Mouse (Mus musculus) lung, postnatal 25 days (tissue): ENCODE data around the gene 1700007K13Rik.

ENCODE experiments used
- DNase-seq: peaks from one replicate; pipeline ENCODE4 v3.0.0; 2022; ENCODE audit warnings: low spot score

Gene 1700007K13Rik

DNA sequence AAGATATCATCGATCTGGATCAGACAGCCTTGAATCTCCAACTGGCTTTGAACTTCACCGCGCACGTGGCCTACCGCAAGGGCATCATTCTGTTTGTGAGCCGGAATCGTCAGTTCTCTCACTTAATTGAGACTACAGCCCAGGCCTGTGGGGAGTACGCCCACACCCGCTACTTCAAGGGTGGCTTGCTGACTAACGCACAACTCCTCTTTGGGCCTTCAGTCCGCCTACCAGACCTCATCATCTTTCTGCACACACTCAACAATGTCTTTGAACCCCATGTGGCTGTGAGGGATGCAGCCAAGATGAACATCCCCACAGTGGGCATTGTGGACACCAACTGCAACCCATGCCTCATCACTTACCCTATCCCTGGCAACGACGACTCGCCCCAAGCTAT, 3.3 kb upstream of the 1700007K13Rik start:
- DNase-seq: no peak

DNA sequence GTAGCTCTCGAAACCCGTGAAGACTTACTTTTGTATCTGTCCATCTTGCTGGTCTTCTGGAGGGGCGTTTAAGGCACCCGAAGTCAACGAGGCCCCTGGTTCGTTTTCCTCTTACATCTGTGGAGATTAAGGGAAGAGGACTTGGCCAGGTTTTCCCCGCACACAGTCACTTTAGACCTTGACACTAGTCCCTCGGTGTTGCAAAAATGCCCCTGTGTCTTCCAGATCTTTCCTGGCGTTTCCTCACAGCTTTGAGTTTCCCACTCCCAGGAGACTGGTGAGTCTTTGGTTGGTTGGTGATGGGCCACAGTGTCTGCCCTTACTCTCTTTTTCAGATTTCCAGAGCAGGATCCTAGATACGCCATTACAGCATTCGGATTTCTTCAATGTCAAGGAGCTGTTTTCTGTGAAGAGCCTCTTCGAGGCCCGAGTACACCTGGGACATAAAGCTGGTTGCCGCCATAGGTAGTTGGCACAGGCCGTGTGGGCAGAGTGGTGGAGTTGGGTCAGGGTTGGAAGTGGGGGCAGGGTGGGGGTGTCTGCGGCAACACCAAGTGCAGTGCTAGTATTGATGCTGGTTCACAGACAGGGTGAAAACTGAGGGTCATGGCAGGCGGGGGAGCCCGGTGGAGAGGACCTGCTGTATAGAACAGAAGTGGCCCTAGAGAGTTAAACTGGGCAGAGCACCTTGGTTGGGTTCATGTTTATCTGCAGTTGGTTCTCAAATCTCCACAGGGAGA, 2.5 kb upstream of the 1700007K13Rik start:
- no peak for DNase-seq

DNA sequence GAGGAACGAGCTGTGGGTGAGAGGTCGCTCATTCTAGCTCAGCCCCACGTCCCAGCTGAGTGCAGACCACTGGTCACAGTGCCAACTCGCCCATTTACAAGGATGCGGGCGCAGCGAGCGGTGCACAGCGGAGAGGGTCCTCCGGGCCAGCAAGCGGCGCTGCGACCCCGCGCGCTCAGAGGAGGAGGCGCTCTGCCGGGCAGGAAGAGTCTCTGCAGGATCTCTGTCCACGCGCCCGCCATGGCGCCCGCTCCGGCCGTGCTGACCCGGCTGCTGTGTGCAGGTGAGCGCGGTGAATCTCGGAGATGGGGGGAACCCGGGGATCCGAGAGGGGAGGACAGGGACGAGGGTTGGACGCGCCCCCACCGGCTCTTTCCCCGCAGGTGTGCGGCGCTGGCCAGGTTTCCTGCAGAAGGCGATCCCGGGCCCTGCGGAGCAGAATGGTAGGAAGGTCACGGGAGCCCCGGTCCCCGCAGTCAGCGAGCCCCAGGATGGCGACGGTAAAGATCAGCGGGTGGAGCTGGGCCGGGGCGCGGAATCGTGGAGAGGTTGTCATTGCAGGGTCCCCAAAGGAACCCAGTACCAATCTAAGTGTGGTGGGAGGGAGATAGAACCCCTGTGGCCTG, 1.8 kb upstream of the 1700007K13Rik start, which contains the start of gene Mrps2:
Gene Mrps2, plus strand, starts transcription at position 207 of the 626 bp plus-strand sequence.
- peak; percentile 84 for DNase-seq

DNA sequence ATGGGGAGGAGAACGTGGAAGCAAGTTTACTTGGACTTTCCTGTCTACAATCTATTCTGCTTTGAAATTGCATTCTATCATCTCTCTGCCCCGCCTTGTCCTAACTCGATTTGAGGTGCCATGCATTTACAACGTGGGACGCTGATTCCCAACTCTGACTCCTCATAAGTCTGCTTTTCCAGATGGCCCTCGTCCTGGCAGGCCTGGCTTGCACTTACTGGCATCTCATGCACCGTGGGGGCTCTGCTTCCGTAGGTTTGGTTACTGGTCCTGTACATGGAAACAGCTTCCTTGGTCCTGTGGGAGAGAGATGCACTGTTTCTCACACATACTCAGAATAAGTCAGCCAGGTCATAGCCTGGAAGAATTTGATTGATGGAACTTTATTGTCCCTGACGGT, 1.2 kb downstream of the 1700007K13Rik start:
- DNase-seq: no peak

DNA sequence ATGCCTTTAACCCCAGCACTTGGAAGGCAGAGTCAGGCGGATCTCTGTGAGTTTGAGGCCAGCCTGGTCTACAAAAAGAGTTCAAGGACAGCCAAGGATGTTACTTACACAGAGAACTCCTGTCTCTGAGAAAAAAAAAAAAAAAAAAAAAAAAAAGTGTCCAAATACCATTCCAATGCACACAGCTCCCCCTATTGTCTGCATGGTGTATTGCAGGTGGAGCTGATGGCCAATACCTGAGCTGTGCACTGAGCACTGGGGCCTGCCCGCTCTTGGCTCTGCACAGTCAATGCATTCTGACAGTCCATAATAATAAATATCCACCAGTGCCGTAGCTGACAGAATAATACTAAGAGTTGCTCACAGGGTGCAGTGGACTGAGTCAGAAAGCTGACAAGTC, 2.2 kb downstream of the 1700007K13Rik start:
- peak; percentile 70 for DNase-seq

DNA sequence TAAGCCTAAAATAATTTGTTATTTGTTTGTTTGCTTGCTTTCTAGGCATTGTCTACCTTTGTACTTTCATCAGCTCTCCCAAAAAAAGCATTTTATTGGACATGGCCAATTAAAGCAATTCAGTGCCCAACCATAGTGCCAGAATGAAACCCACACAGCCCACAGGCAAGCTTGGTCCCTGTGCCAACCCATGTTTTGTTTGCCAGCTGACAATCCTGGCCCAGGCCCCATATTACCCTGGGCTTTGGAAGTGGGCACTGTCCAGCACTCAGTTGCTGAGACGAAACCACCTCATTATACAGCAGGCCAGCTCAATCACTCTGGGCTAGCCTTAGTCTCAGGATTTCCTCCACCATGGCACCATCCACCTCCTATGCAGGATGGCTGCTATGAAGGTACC, 9.5 kb downstream of the 1700007K13Rik start:
- DNase-seq: no peak

DNA sequence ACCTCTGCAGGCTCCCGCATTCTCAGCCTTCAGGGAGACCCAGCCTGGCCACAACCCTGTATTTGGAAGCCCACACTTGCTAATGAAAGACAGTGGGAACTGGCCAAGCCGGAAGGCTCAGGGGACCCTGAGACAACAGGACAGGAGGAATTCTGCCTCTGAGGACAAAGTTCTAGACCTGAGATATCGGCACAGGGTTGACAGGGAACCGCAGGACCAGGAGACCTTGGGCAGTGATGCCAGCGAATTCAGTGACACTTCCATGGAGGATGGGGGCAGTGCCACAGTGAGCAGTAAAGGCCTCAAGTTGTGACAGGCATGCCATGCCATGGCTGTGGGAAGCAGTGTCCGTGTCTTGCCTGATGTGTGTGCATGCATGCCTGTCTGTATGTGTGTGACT, 12.6 kb downstream of the 1700007K13Rik start:
- no peak for DNase-seq

DNA sequence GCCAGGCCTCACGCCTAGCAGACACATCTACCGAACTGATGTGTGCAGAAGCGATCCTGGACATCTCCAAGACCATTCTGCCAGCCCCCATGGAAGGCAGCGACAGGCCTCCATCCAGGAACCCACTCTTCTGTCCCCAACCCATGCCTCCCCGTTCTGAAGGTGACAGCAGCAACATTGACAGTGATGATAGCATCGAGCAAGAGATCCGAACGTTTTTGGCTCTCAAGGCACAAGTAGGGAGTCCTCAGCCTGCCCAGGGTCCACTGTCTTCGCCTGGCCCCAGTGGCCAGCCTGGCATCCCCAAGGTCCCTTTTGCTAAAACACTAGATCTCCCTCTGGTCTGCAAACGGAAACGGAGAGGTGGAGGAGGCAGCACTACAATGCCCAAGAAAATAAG, 14.5 kb downstream of the 1700007K13Rik start:
- DNase-seq: no peak

DNA sequence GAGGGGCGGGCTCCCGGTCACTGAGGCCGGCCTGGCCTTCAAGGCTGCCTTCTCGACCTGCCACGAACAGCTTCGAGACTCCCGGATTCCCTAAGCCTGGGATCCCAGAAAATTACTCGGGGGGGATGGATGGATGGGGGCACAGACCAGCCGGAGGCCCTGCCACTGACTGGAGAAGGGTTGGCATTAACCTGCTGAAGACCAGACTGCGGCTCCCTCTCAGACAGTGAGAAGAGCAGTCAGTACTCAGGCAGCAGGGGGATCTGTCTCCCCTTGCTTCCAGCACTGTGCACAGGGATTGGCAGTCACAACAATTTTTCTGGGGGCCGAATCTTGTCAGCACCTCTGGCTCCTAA, 18.8 kb downstream of the 1700007K13Rik start:
- DNase-seq: no peak

DNA sequence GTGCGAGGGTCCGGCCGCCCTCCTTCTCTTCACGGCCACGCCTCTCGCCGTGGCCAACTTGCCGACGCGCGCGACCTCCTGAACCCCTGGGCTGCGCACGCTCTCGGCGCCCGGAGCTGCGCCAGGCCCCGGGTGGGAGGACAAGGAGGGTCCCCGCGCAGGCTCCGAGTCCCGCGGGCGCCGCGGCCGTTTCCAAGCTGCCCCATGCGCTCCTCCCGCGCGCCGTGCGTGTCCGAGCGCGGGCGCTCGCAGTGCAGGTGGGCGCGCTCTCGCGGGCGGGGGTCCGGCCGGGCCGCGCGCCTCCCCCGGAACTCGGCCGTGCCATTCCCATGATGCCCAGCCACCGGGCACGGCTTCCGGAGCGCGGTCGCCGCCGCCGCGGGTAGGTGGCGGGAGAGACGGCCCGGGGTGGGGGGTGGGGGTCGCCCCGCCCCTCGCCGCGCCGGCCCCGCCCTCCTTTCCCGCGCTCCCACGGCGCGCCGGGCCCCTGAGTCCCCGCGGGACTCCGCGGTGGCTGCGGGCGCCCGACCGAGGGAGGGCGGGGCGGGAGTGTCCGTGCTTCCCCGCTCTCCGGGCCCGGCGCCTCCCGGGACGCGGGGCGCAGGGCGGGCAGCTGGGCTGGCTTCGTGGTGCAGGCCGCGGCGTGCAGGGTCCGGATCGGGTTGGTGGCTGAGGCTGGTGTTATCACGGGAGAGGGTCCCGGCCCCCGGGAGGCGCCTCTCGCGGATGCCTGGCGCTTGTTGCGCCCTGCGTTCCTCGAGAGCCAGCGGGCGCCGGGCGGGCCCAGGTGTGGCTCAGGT, 19.4 kb downstream of the 1700007K13Rik start, which contains the start of gene Ppp1r26:
Gene Ppp1r26, plus strand, starts transcription at position 286 of the 800 bp plus-strand sequence.
- no peak for DNase-seq

DNA sequence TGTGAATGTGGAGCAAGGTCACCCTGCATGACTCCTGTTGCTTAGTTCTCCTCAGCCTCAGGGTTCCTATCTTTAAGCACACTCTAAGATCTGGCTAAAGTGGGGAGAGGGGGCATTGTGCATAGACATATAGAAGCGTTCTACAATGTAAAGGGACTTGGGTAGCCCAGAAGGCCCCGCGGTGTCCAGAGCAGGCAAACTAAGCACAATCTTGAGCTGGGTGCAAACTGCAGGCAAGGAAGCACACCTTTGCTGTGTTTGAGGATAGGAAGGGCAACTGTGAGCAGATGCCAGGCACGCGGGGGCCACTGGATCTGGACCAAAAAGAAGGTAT, 20.0 kb downstream of the 1700007K13Rik start:
- DNase-seq: no peak

DNA sequence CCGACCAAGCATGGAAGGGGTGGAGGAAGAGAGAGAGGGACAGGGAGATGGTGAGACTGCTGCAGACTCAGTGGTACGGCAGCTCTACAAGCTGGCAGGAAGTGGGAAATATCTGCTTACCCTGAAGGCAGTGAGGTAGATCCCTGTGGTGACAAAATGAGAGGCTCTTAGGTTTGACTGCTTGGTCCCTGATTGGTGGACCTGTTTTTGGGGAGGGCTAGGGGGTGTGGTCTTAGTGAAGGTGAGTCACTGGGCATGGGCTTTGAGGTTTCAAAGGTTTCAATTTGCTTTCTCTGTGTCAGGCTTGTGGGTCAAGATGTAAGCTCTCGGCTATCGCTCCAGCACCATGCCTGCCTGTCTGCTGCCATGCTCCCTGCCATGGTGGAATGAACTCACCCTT, 21.1 kb downstream of the 1700007K13Rik start:
- no peak for DNase-seq

DNA sequence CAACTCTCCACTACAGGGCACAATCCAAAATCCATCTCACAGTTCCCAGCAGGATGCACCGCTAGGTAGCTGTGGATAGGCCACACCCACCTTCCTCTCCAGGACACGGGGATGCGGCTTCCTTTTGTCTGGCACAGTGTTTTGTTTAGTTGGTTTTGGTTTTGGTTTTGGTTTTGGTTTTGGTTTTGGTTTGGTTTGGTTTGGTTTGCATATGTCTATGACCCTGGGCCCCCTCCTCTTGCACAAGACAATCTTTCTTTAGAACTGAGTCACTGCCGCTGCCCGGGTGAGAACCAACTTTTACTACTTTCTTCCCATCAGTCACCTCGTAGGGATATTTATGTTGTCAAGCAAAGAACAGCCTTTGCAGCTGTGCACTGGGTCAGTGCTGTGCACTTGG, 25.3 kb downstream of the 1700007K13Rik start:
- no peak for DNase-seq

DNA sequence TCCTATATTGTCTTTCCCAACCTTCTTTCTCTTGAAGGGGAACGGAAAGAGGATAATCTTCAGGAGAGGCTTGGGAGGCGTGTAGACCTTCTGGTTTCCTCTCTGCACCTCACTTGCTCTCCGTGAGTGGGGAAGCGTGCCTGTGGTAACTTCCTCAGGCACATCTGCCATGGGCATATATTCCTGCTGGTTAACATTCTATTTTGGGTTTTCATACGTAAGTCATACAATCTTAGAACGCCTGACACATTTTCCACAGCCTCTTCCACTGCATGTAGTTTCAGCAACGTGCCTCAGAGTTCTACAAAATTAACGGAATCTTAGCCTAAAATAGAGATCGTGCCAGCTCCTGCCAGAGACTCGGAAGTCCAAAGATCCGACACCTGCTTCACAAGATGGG, 30.7 kb downstream of the 1700007K13Rik start:
- DNase-seq: no peak

DNA sequence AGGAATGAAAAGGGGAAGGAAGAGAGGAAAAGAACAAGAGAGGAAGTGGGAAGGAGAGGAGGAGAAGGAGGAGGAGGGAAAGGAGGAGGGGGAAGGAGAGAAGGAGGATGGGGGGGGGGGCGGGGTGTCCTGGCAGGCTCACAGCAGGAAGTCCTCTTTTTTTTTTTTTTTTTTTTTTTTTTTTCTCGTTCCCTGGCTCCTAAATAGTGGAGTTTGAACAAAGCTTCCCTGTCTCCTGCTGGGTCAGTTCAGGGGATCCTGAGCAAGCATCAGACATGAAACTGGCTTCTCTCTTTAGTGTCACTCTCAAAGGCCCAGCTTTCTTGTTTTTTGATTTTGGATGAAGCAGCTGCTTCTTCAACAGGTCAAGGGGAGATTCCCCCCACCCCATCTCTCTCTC, 32.6 kb downstream of the 1700007K13Rik start:
- DNase-seq: no peak

DNA sequence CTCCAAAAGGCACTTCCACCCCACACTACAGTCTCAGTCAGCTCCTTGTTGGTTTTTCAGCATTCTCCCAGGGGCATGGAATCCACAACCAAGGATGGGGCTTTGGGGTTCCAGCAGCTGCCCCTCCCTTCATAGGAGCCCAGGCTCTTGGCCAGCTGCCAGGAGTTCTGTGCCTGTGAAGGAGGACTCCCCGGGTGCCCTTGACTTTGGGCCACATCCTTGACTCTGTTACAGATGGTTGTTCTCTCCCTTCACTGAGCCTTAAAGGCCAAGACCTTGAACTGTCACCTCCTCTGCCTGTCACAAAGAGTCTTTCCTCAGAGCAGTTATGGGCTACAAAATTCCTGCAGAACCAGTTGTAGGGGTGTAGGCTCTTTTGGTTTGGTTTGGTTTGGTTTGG, 33.3 kb downstream of the 1700007K13Rik start:
- peak; percentile 51 for DNase-seq

DNA sequence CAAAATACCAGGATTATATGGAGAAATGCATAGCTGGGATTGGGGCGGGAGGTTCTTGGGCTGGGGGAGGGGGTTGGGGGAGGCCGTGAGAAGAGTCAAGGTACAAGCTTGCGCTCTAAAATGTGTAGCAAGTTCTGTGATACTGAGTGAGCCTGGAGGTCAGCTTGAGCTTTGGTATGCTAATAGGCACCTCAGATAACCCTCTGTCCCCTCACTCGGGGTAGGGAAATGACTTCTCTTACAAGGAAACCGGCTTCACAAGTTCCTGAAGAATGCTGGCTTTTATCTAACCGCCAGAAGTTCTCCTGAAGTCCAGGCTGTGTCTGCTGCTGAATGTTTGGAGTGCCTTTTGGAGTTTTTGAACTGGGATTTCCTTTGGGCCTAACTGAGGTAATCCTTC, 35.3 kb downstream of the 1700007K13Rik start:
- no peak for DNase-seq

DNA sequence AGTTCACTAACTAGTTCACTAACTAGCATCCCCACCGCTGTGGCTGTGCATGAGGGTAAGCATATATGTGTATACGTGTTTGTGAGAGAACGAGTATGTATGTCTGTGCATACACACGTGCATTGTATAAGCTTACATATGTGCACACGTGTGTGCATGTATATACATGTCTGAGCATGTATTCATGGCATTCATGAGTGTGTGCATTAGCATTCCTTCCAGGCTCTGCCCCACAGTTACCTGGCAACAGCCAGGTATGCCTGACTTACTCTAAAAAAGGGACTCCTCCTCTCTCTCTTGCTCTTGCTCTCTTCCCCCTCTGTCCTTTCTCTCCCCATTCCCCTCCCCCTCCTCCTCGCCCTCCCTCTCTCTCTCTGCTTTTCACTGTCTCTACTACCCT, 38.9 kb downstream of the 1700007K13Rik start:
- DNase-seq: no peak

DNA sequence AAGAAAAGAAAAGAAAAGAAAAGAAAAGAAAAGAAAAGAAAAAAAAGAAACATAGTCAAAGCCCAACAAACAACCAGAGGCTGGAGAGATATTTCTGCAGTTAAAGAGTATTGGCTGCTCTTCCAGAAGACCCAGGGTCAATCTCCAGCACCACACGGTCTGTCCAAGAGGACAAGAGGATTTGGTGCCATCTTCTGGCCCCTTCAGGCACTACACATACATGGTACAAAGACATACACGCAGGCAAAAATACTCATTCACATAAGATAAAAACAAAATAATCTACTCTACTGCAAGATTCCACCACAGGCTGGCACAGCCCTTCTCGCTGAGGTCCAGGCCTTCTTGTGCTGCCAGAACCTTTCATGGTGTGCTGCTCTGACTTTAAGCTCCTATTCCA, 43.0 kb downstream of the 1700007K13Rik start:
- no peak for DNase-seq

DNA sequence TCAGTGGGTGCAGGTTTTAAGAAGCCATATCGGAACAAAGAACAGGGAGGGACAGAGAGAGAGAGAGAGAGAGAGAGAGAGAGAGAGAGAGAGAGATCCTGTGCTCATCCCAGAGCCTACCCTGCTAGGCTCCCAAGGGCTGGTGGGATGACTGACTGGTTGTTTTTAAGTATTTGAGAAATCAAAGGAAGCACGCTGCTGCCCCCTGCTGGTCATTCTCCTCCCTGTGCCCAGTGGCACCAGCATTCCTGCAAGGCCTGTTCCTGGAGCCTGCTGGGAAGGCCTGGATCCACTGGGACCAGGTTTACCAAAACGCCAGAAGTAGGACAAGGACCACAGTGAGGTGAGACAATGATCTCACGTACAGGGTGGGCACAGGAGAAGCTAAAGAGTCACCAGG, 46.2 kb downstream of the 1700007K13Rik start:
- DNase-seq: peak; percentile 74

DNA sequence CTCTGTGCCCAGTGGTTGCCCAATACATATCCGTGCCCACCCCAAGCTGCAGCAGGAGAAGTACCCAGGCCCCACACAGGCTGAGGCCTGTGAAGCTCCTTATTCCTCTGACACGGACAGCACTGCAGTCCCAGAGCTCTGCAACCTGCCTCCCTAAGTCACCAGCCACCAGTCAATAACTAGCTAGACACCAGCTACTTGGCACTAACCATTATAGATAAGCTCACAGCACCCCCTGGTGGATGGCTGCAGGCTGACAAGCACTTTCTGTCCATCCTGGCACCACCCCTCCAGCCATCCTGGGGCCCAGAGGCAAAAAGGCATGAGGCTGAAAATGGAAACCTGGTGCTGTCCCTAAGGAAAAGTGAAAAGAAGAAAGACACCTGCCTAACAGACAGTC, 48.1 kb downstream of the 1700007K13Rik start:
- DNase-seq: peak; percentile 77

DNA sequence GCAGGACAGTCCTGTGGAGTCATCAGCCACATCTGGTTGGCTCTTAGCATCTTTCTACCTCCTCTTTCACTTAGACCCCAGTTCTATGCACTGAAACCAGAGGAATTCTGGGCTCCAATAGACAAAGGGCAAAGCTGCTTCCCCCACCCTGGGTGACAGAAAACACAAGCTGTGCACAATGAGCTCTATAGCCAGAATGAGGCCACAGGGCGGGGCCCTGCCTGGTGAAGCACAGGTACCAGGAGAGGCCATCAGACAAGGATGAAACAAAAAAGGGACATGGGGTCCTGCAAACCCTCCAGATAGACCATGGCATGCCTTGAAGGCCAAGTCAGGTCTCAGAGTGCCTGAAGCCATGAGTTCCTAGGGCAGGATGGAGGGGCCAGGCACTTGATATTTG, 49.6 kb downstream of the 1700007K13Rik start:
- DNase-seq: no peak

DNA sequence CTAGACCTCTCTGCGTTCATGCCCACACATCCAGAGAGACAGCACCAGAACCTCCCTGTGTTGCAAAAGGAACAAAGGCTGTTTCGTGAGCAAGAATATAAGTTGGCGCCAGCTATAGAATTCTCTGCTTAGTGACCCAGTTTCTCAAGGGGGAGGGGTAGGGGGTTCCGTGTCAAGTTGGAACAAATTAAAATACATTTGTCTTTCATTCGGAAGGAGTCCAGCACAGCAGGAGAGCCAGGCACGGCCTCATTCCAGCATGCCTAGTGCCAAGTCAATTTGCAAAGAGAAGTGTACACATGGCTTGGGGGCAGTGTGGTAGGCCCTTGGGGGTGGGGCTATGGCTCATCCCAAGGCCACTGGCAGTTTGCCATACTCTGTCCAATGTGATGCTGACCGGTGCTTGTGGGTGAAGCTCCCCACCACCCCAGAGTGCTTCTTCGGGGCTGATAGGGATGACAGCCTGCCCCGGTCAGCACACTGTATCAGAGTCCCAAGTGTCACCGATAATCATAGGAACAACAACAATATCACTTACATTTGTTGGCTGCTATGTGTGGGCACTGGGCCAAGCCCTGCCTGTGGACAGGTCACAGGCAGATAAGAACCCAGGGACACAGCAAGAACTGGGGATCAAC, 50.6 kb downstream of the 1700007K13Rik start:
- DNase-seq: no peak
